Mouse (Mus musculus): ENCODE results near the gene Fam170b.

DNA sequence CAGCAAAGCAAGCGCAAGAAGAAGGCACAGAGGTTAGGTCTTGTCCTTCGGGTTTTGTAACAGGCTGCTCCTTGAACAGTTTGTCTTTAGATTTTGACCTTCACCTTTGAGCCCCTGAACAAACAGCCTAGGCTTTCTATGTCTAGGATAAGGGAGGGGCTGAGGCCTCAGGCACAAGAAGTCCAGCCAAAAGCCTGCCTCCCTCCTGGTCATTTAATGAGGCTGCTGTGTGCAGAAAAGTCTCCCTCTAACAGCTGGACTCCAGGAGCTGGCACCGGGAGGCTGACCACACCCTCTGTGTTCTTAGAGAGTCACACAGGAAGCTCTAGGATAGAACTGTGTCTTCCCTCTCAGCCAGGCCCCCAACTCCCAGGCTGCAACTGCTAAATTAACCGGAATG is 6.6 kb upstream of the Fam170b start:
- TF ChIP-seq CTCF (IDR thresholded peaks at IDR 0.05; ENCODE audit: control insufficient read depth, insufficient read depth, low read length) (no peak), POLR2A (IDR thresholded peaks at IDR 0.05; ENCODE audit: borderline replicate concordance, control insufficient read depth, low read depth, low read length) (no peak)
